Mouse (Mus musculus) myocyte (in vitro differentiated cells): ENCODE data around the gene Pnpla2. TPM values are rescaled to one million over a fixed set of nuclear protein-coding genes. Genes with fewer than 3 reads are reported as not detected.

Experiments
- H3K27me3 ChIP-seq: one replicate; pipeline ENCODE4 v1.6.1; 2011; ENCODE audit not compliant: control insufficient read depth, insufficient read depth, insufficient read length
- H3K36me3 ChIP-seq: one replicate; pipeline ENCODE4 v1.6.1; 2011; ENCODE audit not compliant: control insufficient read depth, insufficient read depth
- H3K4me2 ChIP-seq: one replicate; pipeline ENCODE4 v1.6.1; 2011; ENCODE audit warnings: low read depth, control low read depth
- H3K4me3 ChIP-seq: one replicate; pipeline ENCODE4 v1.5.1; 2011; ENCODE audit warnings: mild to moderate bottlenecking, control low read depth, moderate library complexity
- H3K79me2 ChIP-seq: one replicate; pipeline ENCODE4 v1.6.1; 2011; ENCODE audit not compliant: control insufficient read depth, insufficient read depth
- H3ac ChIP-seq: one replicate; pipeline ENCODE4 v1.6.1; 2011; ENCODE audit not compliant: control insufficient read depth, insufficient read length
- CEBPB ChIP-seq: IDR thresholded peaks from 2 replicates; pipeline ENCODE4 v1.6.1; 2011; ENCODE audit warnings: mild to moderate bottlenecking, moderate library complexity; ENCODE audit not compliant: poor library complexity, insufficient read depth, severe bottlenecking
- E2F4 ChIP-seq: IDR thresholded peaks from one replicate; pipeline ENCODE4 v1.6.1; 2011; ENCODE audit warnings: mild to moderate bottlenecking, control low read depth, moderate library complexity; ENCODE audit not compliant: insufficient read depth
- MAX ChIP-seq: IDR thresholded peaks from one replicate; pipeline ENCODE4 v1.6.1; 2011; ENCODE audit warnings: low read depth, mild to moderate bottlenecking, control low read depth
- MYOD1 ChIP-seq, 3 experiments: IDR thresholded peaks; one replicate each; pipeline ENCODE4 v1.6.1; 2011; ENCODE audit warnings: control low read depth in 2 of 3, low read depth in 2 of 3, mild to moderate bottlenecking in 2 of 3, moderate library complexity in 1 of 3; ENCODE audit not compliant: insufficient read length in 2 of 3, control insufficient read depth in 1 of 3
- MYOG ChIP-seq, 3 experiments: IDR thresholded peaks; one replicate each; pipeline ENCODE4 v1.6.1; 2011; ENCODE audit warnings: control low read depth in 2 of 3, low read depth in 2 of 3, mild to moderate bottlenecking in 2 of 3; ENCODE audit not compliant: insufficient read length in 2 of 3, control insufficient read depth in 1 of 3, insufficient read depth in 1 of 3
- POLR2A ChIP-seq: IDR thresholded peaks from one replicate; pipeline ENCODE4 v1.6.1; 2011; ENCODE audit warnings: low read depth, mild to moderate bottlenecking, control low read depth, moderate library complexity; ENCODE audit not compliant: insufficient read length
- POLR2AphosphoS2 ChIP-seq: IDR thresholded peaks from one replicate; pipeline ENCODE4 v1.6.1; 2011; ENCODE audit warnings: low read depth, control low read depth; ENCODE audit not compliant: insufficient read length
- REST ChIP-seq: IDR thresholded peaks from one replicate; pipeline ENCODE4 v1.6.1; 2011; ENCODE audit warnings: mild to moderate bottlenecking, control low read depth, moderate library complexity; ENCODE audit not compliant: insufficient read depth, insufficient read length
- SRF ChIP-seq: IDR thresholded peaks from one replicate; pipeline ENCODE4 v1.6.1; 2011; ENCODE audit warnings: low read depth; ENCODE audit not compliant: control insufficient read depth, insufficient read length
- TCF12 ChIP-seq: IDR thresholded peaks from one replicate; pipeline ENCODE4 v1.6.1; 2011; ENCODE audit warnings: mild to moderate bottlenecking, control low read depth; ENCODE audit not compliant: poor library complexity, insufficient read depth, severe bottlenecking
- TCF3 ChIP-seq: IDR thresholded peaks from one replicate; pipeline ENCODE4 v1.6.1; 2011; ENCODE audit warnings: low read depth, control low read depth; ENCODE audit not compliant: insufficient read length
- USF1 ChIP-seq: IDR thresholded peaks from one replicate; pipeline ENCODE4 v1.6.1; 2011; ENCODE audit warnings: low read depth, mild to moderate bottlenecking, control low read depth, moderate library complexity
- polyA plus RNA-seq: library from polyadenylated mRNA; unstranded; fragments of >200 nt; fragmentation: generic; extraction: Trizol; gene quantifications from one replicate; pipeline ENCODE4 v1.2.1, GENCODE M21; 2012; ENCODE audit warnings: missing spikeins

The Pnpla2 gene
- polyA plus RNA-seq, 1 experiment, result 50.5 TPM

DNA sequence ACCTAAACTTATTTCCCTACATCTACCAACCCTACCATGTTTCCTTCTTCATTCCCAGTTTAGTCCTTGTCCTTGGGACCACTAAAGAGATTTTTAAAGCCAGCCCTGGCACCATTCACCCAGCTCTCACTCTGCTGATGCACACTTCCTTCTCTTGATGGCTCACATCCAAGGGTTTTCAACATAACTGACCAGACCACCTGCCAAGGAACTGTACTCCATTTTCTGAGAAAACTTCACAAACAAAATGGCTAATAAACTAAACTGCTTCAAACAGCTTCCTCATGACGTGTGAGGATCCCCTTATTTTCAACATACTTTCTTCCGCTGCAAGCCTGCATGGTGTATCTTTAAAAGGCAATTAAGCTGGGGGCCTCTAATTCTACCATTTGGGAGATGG lies 1.4 kb upstream of the Pnpla2 start:
- Histone ChIP-seq H3K79me2 (peaks cover 7% of the 10 kb centered on the region), H3ac (no peak overlapping the region), H3K4me3 (no peak overlapping the region), H3K27me3 (no peaks in the 10 kb centered on the region), H3K36me3 (peaks cover 17% of the 10 kb centered on the region), H3K4me2 (no peak overlapping the region)
- no peak for TF ChIP-seq MAX
- TF ChIP-seq TCF3, result no peak
- no peak for TF ChIP-seq MYOG (IDR thresholded peaks at IDR 0.05; ENCODE audit: control insufficient read depth in 1 of 3, insufficient read depth in 1 of 3, insufficient read length in 2 of 3, low read depth in 2 of 3)
- no peak for TF ChIP-seq SRF

DNA sequence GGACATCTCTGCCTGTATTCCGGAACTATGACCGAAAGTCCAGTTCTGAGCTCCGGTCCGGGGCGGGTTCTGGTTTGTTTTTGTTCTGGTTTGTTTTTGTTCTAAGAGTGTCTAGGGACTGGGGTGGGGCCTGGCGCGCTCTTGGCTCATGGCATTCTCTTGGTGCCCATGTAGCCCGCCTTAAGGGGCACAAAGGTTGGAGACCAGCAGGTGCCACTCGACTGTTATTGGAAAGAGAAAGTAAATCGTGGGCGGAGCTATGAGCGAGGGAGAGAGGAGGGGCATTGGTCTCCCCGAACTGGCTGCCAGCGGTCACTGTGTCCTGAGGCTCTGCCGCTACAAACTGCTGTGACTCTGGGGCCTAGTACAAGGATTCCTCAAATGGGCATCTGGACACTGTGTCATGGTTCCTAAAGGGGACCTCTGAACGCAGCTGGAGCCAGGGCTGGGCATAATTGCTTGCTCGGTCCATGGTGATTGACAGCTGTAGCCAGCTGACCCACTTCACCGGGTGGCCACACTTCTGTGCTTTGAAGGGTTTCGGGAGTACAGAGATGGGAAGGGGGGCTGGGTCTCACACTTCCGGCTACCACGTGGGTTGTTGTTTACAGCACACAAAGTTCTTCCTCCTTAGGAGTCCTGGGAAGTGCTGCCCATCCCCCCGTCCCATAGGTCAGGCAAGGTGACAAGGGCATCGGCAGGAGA lies 764 bp downstream of the Pnpla2 start:
- TF ChIP-seq SRF (no peak), MYOD1 (IDR thresholded peaks at IDR 0.05; ENCODE audit: control insufficient read depth in 1 of 3, insufficient read length in 2 of 3, low read depth in 2 of 3) (peak in 1 of 3 experiments; percentile 49), MYOG (IDR thresholded peaks at IDR 0.05; ENCODE audit: control insufficient read depth in 1 of 3, insufficient read depth in 1 of 3, insufficient read length in 2 of 3, low read depth in 2 of 3) (peak in 1 of 3 experiments; percentile 5), CEBPB (no peak), E2F4 (no peak), POLR2AphosphoS2 (no peak), TCF12 (no peak), REST (no peak), POLR2A (peak; percentile 43)
- Histone ChIP-seq H3K4me3 (peak overlapping the region; percentile 67), H3K36me3 (peaks cover 9% of the 10 kb centered on the region), H3ac (peak overlapping the region; percentile 27), H3K4me2 (peak overlapping the region; percentile 71), H3K79me2 (no peaks in the 10 kb centered on the region), H3K27me3 (no peaks in the 10 kb centered on the region)

DNA sequence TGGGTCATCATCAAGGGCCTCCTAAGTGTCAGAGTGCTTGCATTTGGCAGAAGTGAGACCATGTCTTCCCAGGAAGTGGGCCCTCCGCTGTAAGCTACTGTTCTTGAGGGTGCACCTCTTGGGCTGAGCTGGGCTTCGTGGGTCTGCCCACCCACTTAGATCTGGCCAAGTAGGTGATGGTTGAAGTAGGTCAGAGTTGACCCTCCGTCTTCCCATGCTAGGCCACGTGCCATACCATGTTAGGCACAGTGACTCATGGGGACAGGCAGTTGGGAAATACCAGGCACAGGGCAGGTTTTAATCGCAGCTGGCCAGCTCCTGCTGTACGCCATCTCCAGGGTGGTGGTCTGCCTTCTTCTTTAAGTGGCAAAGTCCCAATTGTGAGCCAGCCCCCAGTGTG lies 1.7 kb downstream of the Pnpla2 start:
- Histone ChIP-seq H3K36me3 (peaks cover 2% of the 10 kb centered on the region), H3K4me3 (peak overlapping the region; percentile 67), H3K4me2 (peak overlapping the region; percentile 71), H3ac (no peak overlapping the region), H3K79me2 (no peaks in the 10 kb centered on the region), H3K27me3 (no peaks in the 10 kb centered on the region)
- TF ChIP-seq TCF12 (no peak), USF1 (peak; percentile 75), TCF3 (no peak), POLR2A (no peak), CEBPB (no peak), MYOD1 (IDR thresholded peaks at IDR 0.05; ENCODE audit: control insufficient read depth in 1 of 3, insufficient read length in 2 of 3, low read depth in 2 of 3) (peak in 1 of 3 experiments; percentile 61), REST (no peak), POLR2AphosphoS2 (no peak), SRF (peak; percentile 77), MYOG (IDR thresholded peaks at IDR 0.05; ENCODE audit: control insufficient read depth in 1 of 3, insufficient read depth in 1 of 3, insufficient read length in 2 of 3, low read depth in 2 of 3) (peak in 1 of 3 experiments; percentile 29), MAX (no peak), E2F4 (no peak)

DNA sequence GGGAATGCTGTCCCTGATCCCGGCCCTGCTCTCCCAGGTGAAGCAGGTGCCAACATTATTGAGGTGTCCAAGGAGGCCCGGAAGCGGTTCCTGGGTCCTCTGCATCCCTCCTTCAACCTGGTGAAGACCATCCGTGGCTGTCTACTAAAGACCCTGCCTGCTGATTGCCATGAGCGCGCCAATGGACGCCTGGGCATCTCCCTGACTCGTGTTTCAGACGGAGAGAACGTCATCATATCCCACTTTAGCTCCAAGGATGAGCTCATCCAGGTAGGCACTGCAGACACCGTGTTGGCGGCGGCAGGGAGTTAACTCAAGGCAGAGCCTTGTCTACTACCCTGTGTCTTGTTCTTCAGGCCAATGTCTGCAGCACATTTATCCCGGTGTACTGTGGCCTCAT lies 2.2 kb downstream of the Pnpla2 start:
- H3K79me2 ChIP-seq, result no peaks in the 10 kb centered on the region
- TF ChIP-seq TCF3 (no peak), REST (no peak), MYOG (IDR thresholded peaks at IDR 0.05; ENCODE audit: control insufficient read depth in 1 of 3, insufficient read depth in 1 of 3, insufficient read length in 2 of 3, low read depth in 2 of 3) (peak in 1 of 3 experiments; percentile 1), E2F4 (no peak), MAX (no peak), USF1 (no peak)
- no peak overlapping the region for H3K4me2 ChIP-seq
- no peak overlapping the region for H3K4me3 ChIP-seq
- H3ac ChIP-seq, result no peak overlapping the region
- H3K27me3 ChIP-seq, result no peaks in the 10 kb centered on the region
- no peaks in the 10 kb centered on the region for H3K36me3 ChIP-seq

DNA sequence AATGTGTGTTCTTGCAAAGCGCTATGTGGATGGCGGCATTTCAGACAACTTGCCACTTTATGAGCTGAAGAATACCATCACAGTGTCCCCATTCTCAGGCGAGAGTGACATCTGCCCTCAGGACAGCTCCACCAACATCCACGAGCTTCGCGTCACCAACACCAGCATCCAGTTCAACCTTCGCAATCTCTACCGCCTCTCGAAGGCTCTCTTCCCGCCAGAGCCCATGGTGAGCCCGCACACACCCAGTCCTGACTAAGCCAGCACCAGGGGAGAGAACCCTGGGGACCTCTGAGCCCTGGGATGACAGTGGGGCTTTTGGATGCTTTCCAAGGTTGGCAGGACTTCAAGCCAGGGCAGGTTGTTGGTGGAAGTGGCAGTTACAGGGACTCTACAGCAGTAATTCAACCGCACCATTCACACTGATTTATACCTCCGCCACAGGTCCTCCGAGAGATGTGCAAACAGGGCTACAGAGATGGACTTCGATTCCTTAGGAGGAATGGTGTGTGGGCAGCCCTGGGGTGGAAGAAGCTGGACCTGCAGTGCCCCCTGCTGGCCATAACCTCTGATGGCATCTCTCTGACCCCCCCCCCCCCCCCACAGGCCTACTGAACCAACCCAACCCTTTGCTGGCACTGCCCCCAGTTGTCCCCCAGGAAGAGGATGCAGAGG lies 3.1 kb downstream of the Pnpla2 start:
- no peak for TF ChIP-seq REST
- TF ChIP-seq TCF3, result no peak
- no peak for TF ChIP-seq POLR2AphosphoS2
- TF ChIP-seq E2F4, result no peak
- TF ChIP-seq MYOD1 (IDR thresholded peaks at IDR 0.05; ENCODE audit: control insufficient read depth in 1 of 3, insufficient read length in 2 of 3, low read depth in 2 of 3), result no peak
- no peak for TF ChIP-seq TCF12
- H3K79me2 ChIP-seq, result no peaks in the 10 kb centered on the region
- H3ac ChIP-seq, result no peak overlapping the region
- H3K4me3 ChIP-seq, result no peak overlapping the region
- H3K36me3 ChIP-seq, result no peaks in the 10 kb centered on the region
- H3K4me2 ChIP-seq, result no peak overlapping the region
- no peaks in the 10 kb centered on the region for H3K27me3 ChIP-seq
